Mouse (Mus musculus): ENCODE data around the gene Btbd35f2. TPM values are rescaled to one million over a fixed set of nuclear protein-coding genes. Genes with fewer than 3 reads are reported as not detected.

Btbd35f2 gene
- not detected in 2 replicates for polyA plus RNA-seq (2012; rRNA removed; ENCODE audit: low replicate concordance)

GRCm38 (mm10) chrX:32278094-32278493, at the start of gene Btbd35f2:
TSS of gene Btbd35f2 (plus strand) at chrX:32278394.

Other genes starting within 250 kb of the Btbd35f2 start
- not detected in 2 replicates for gene Btbd35f22, start 230.6 kb upstream of the Btbd35f2 start, polyA plus RNA-seq (2012; rRNA removed; ENCODE audit: low replicate concordance)

Data from subcutaneous adipose tissue, adult 2 months (tissue).